Mouse (Mus musculus) liver, embryonic 14.5 days (tissue): ENCODE measurements around the gene Glce. TPM values are rescaled to one million over a fixed set of nuclear protein-coding genes. Genes with fewer than 3 reads are reported as not detected.

Source experiments
- ATAC-seq: fragments of 200-750 bp; cut with Nextera tagmentation; 2 replicates; pipeline ENCODE4 v1.8.0; 2017; ENCODE audit warnings: moderate number of reproducible peaks, mild to moderate bottlenecking, moderate library complexity; ENCODE audit not compliant: insufficient read depth
- DNase-seq, 3 experiments: peaks; one replicate each; pipeline ENCODE4 v3.0.0-alpha.2; 2012 to 2013; ENCODE audit warnings: low read depth in 3 of 3, low spot score in 3 of 3
- H3K27ac ChIP-seq: fragments of 300-500 bp; sonication (generic); 2 replicates; pipeline ENCODE4 v1.5.1; 2014; ENCODE audit warnings: moderate library complexity, mild to moderate bottlenecking, control low read depth, inconsistent platforms
- H3K27me3 ChIP-seq: fragments of 300-500 bp; sonication (generic); 2 replicates; pipeline ENCODE4 v1.6.1; 2014; ENCODE audit warnings: mild to moderate bottlenecking, low read length, moderate library complexity; ENCODE audit not compliant: control insufficient read depth, insufficient read depth
- H3K36me3 ChIP-seq: fragments of 300-500 bp; sonication (generic); replicated peaks from 2 replicates; pipeline ENCODE4 v1.6.1; 2014; ENCODE audit warnings: low read depth; ENCODE audit not compliant: control insufficient read depth, insufficient read depth
- H3K4me1 ChIP-seq, 2 experiments: fragments of 200-500 bp in 1 of 2; fragments of 300-500 bp in 1 of 2; sonication (generic) in 1 of 2; replicated peaks; 2 replicates each; pipeline ENCODE4 v1.6.1; 2012 to 2014; ENCODE audit warnings: antibody characterized with exemption in 1 of 2, inconsistent platforms in 1 of 2, low read length in 1 of 2; ENCODE audit not compliant: control insufficient read depth in 2 of 2, insufficient read depth in 2 of 2
- H3K4me2 ChIP-seq: fragments of 300-500 bp; sonication (generic); 2 replicates; pipeline ENCODE4 v1.6.1; 2014; ENCODE audit warnings: low read depth, mild to moderate bottlenecking, control low read depth, moderate library complexity
- H3K4me3 ChIP-seq, 2 experiments: fragments of 200-500 bp in 1 of 2; fragments of 300-500 bp in 1 of 2; sonication (generic) in 1 of 2; 2 replicates each; pipeline ENCODE4 v1.5.1; 2012 to 2014; ENCODE audit warnings: low read depth in 2 of 2, low read length in 2 of 2, mild to moderate bottlenecking in 2 of 2, control low read depth in 1 of 2, inconsistent platforms in 1 of 2, moderate library complexity in 1 of 2; ENCODE audit not compliant: insufficient read depth in 1 of 2
- H3K9ac ChIP-seq: fragments of 300-500 bp; sonication (generic); replicated peaks from 2 replicates; pipeline ENCODE4 v1.6.1; 2014; ENCODE audit warnings: mild to moderate bottlenecking, control low read depth, moderate library complexity
- H3K9me3 ChIP-seq: fragments of 300-500 bp; sonication (generic); 2 replicates; pipeline ENCODE4 v1.6.1; 2016; ENCODE audit warnings: low read length, mixed read lengths; ENCODE audit not compliant: control insufficient read depth
- CTCF ChIP-seq: IDR thresholded peaks from 2 replicates; pipeline ENCODE4 v1.5.1; 2016; ENCODE audit warnings: antibody characterized with exemption, low read depth, control low read depth
- EP300 ChIP-seq: IDR thresholded peaks from 2 replicates; pipeline ENCODE4 v1.6.1; 2016; ENCODE audit warnings: antibody characterized with exemption, low read depth
- WGBS: fragments of 180-500 bp; shearing (Covaris S2); extraction: QIAGEN DNeasy Blood & Tissue Kit; methylation state at CpG from one replicate; pipeline ENCODE4 v1.1.7; 2014; ENCODE audit not compliant: insufficient replicate concordance; 5-methylcytosine and 5-hydroxymethylcytosine counted together
- polyA plus RNA-seq, 2 experiments: library from polyadenylated mRNA; depleted of rRNA in 1 of 2; stranded (reverse) in 1 of 2; unstranded in 1 of 2; fragments of >200 nt; fragmentation: Nextera tagmentation in 1 of 2; extraction: Ambion mirVana in 1 of 2; gene quantifications; 2 replicates each; pipeline versions ENCODE4 v1.2.1 to v1.2.3; 2012 to 2014

Glce gene
- polyA plus RNA-seq, 2 experiments: 2.7 to 5.6 TPM

DNA sequence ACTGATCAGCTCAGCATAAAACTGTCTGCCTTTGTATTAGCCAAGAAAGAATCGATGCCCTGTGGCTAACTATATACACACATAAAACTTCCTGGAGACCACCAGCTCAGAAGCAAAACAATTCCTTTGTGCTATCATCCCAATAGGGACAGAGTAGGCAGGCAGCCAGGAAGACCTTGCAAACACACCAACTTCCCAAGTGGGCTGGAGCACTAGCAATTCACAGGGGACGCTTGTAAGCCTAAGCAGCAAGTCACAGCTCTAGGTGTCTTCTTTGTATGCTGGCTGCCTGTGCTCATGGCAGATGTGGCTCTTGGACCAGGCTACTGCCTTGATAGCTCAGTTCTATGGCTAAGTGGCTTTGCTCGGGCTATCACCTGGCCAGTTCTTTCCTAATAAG, 32.1 kb upstream of the Glce start:
- DNase-seq: no peak
- 55% methylated on average over 3 of the region's 3 CpGs for WGBS
- TF ChIP-seq EP300: no peak
- no peak for TF ChIP-seq CTCF
- Histone ChIP-seq H3K4me3 (no peak overlapping the region), H3K9me3 (no peaks in the 10 kb centered on the region), H3K27ac (no peak overlapping the region), H3K4me2 (no peak overlapping the region), H3K9ac (no peak overlapping the region), H3K27me3 (no peaks in the 10 kb centered on the region; the same call in 1 of the 2 replicates), H3K4me1 (no peaks in the 10 kb centered on the region), H3K36me3 (no peaks in the 10 kb centered on the region)
- ATAC-seq: no peak

DNA sequence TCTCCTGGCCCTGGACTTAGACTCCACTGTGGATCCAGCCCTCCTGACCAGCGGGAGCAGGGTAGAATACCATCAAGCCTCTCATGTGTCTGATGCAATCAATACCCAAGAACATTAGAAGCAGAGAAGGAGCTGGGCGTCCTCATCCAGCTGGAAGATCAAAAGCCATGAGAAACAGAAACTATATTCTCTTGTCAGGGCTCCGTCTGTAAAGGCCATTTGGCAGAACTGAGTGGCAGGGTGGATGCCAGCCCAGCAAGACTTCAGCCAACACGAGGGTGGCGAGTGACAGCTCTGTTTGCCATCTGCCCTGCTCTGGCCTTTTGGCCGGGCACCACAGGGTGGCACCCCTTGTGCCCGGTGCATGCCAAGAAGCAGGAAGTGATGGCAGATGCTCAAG, 30.8 kb upstream of the Glce start:
- Histone ChIP-seq H3K27ac (no peak overlapping the region), H3K36me3 (no peaks in the 10 kb centered on the region), H3K27me3 (no peaks in the 10 kb centered on the region; the same call in 1 of the 2 replicates), H3K4me1 (no peaks in the 10 kb centered on the region), H3K9me3 (no peaks in the 10 kb centered on the region), H3K4me3 (no peak overlapping the region), H3K4me2 (no peak overlapping the region), H3K9ac (no peak overlapping the region)
- WGBS: 62% methylated on average over 7 of the region's 7 CpGs
- ATAC-seq: no peak
- TF ChIP-seq EP300 (no peak), CTCF (no peak)
- no peak for DNase-seq

DNA sequence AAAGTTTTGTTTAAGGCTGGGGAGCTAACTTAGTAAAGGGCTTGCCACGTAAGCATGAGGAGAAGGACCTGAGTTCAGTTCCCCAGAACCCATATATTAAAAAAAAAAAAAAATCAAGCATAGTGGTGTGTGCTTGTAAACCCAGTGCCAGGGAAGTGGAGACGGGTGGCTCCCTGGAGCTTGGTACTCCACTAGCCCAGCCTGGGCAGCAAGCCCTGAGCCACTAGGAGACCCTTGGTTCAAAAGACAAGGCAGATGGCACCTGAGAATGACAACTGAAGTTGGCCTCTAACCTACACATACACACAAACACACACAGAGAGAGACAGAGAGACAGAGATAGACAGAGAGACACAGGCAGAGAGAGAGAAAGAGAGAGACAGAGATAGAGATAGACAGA, 30.1 kb upstream of the Glce start:
- TF ChIP-seq EP300: no peak
- TF ChIP-seq CTCF: no peak

DNA sequence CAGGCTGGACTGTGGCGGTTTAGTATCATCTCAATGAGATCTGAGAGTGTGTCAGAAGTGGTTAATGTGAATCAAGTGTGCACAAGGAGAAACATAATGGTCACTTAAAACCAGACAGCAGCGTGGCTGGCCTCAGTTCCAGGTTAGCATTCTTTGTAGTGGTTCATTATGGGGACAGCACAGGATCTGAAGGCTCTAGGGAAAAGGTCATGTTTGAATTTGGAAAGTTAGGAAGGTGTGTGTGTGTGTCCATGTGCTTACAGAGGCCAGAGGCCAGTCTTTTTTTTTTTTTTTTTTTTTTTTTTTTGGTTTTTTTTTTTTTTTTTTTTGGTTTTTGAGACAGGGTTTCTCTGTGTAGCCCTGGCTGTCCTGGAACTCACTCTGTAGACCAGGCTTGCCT, 22.7 kb upstream of the Glce start:
- no peak overlapping the region for H3K27ac ChIP-seq
- H3K36me3 ChIP-seq: no peaks in the 10 kb centered on the region
- H3K27me3 ChIP-seq: no peaks in the 10 kb centered on the region
- ATAC-seq (no peak), DNase-seq (peak in 1 of 3 experiments; percentile 7)
- TF ChIP-seq EP300 (no peak), CTCF (no peak)
- no peak overlapping the region for H3K9ac ChIP-seq
- no peaks in the 10 kb centered on the region for H3K4me1 ChIP-seq
- 54% methylated on average over 2 of the region's 2 CpGs for WGBS
- H3K9me3 ChIP-seq: no peaks in the 10 kb centered on the region
- no peak overlapping the region for H3K4me3 ChIP-seq
- H3K4me2 ChIP-seq: no peak overlapping the region

More for the DNA sequence above, 30.1 kb upstream of the Glce start:
- H3K4me3 ChIP-seq: no peak overlapping the region
- DNase-seq: no peak
- no peaks in the 10 kb centered on the region for H3K9me3 ChIP-seq
- no peaks in the 10 kb centered on the region; the same call in 1 of the 2 replicates for H3K27me3 ChIP-seq
- H3K36me3 ChIP-seq: no peaks in the 10 kb centered on the region
- H3K4me2 ChIP-seq: no peak overlapping the region
- H3K27ac ChIP-seq: no peak overlapping the region
- WGBS: 51% methylated on average over 2 of the region's 2 CpGs
- no peak overlapping the region for H3K9ac ChIP-seq
- no peak for ATAC-seq
- no peaks in the 10 kb centered on the region for H3K4me1 ChIP-seq

DNA sequence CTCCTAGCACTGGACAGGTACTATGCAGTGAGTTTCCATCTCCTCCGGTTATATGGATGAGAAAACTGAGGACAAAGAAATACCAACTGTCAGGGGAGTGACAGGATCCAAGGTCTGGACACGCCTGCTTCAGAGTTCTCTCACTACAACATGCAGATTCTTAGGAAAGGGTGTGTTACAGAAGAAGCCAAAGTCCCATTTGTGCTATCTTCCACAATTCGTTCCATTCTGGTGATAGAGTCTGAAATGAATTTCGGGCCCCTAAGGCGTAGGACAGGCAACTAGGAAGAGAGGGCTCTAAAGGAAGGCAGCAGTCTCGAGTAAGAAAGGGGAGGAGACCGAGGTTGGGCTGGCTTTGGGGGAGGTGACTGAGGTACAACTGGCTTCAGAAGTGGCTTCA, 21.0 kb upstream of the Glce start:
- no peaks in the 10 kb centered on the region for H3K36me3 ChIP-seq
- H3K4me3 ChIP-seq: no peak overlapping the region
- no peaks in the 10 kb centered on the region for H3K4me1 ChIP-seq
- no peaks in the 10 kb centered on the region for H3K9me3 ChIP-seq
- no peak for DNase-seq
- H3K9ac ChIP-seq: no peak overlapping the region
- H3K27ac ChIP-seq: no peak overlapping the region
- TF ChIP-seq EP300 (no peak), CTCF (no peak)
- no peak overlapping the region for H3K4me2 ChIP-seq
- WGBS: 43% methylated on average over 7 of the region's 7 CpGs
- no peak for ATAC-seq
- no peaks in the 10 kb centered on the region for H3K27me3 ChIP-seq

DNA sequence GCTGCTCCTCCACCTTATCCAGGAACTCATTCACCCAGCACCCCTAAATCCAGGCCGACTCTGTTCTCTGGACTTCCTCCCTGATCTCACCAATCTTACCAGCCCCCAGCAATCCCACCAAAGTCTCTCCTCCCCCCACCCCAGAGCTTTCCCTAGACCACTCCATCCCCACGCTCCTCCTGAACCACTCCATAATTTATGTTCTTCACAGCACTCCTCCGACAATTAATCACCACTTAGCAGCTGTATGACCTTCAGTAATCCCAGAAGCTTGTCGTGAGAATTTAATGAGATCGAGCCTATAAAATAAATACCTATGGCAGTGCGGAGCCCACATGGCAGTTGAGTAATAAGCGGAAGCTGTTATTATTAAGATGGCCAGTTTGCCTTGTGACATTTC, 16.6 kb upstream of the Glce start:
- H3K4me2 ChIP-seq: no peak overlapping the region
- H3K27ac ChIP-seq: no peak overlapping the region
- 62% methylated on average over 7 of the region's 7 CpGs for WGBS
- no peaks in the 10 kb centered on the region for H3K36me3 ChIP-seq
- ATAC-seq (no peak), DNase-seq (no peak)
- H3K27me3 ChIP-seq: no peaks in the 10 kb centered on the region
- no peaks in the 10 kb centered on the region for H3K4me1 ChIP-seq
- H3K9me3 ChIP-seq: no peaks in the 10 kb centered on the region
- no peak overlapping the region for H3K4me3 ChIP-seq
- no peak overlapping the region for H3K9ac ChIP-seq
- TF ChIP-seq EP300: no peak
